Mouse (Mus musculus) liver, adult (tissue): ENCODE results near the gene Vmn2r84.
"Not testable (repeated sequence)": the region's sequence is repeated elsewhere in the genome, so short reads cannot be mapped to it uniquely, and the experiment has no call there.

Experiments
- GATA4 ChIP-seq: IDR thresholded peaks from 2 replicates; pipeline ENCODE4 v1.6.1; 2014; ENCODE audit warnings: mild to moderate bottlenecking, low read length; ENCODE audit not compliant: insufficient replicate concordance

Gene Vmn2r84

DNA sequence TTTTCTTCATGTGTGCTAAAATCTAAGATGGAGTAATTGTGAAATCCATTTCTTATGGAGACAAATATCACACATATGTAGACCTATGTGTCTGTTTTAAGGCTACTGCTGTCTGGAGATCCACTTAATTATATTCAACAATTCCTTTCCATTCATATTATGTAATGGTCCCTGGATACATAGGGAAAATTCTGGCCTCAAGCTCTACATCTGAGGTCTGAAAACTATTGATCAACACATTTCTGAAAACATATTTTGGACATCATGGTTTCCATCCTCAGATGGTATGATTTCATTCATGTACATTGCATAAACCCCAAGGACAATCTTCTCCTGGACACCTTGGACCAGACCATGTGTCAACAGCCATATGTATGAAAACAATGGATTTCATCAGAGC, at the start of gene Vmn2r84:
Gene Vmn2r84, minus strand, starts transcription at position 101 of the 400 bp plus-strand sequence.
- TF ChIP-seq GATA4 = no peak

DNA sequence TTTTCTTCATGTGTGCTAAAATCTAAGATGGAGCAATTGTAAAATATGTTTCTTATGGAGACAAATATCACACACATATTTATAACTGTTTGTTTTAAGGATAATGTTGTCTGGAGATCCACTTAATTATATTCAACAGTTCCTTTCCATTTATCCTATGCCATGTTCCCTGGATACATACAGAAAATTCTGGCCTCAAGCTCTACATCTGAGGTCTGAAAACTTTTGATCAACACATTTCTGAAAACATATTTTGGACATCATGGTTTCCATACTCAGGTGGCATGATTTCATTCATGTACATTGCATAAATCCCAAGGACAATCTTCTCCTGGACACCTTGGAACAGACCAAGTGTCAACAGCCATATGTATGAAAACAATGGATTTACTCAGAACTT, 35.5 kb upstream of the Vmn2r84 start, which contains the start of gene Vmn2r85:
Gene Vmn2r85, minus strand, starts transcription at position 101 of the 400 bp plus-strand sequence.
- TF ChIP-seq GATA4 = not testable (repeated sequence)

DNA sequence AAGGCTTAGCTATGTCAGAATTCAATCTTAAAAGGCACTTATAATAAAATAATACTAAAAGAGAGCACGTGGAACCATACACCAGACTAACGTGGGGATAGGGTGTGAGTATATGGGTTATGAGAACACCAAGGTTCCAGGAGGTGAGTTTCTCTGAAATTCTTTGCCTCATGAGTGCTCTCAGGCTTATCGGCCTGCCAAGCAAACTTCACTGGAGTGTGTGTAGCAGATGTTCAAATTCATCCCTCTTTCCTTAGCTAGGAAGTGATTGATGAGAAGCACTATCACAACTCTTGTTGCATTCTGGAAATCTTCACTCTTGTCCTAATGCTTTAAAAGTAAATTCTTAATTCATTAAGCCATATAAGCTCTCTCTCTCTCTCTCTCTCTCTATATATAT, 26.3 kb upstream of the Vmn2r84 start:
- no peak for TF ChIP-seq GATA4

DNA sequence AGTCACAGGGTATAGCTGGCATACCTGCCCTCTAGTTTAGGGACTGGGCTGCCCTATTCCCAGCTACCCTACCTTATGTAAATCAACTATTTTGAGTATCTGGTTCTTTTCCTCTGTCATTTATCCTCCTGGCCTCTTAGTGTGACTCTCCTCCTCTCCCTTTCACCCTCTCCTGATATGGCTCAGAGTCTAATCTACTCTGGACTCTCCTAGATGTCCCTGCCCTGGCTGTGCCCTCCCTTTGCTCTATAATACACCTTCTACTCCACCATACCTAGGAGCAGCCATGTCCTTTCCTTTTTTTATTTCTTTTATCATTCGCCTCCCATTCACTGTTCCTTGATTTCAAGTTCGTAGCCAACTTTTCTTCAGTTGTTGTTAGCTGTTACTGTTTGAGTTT, 19.0 kb downstream of the Vmn2r84 start:
- TF ChIP-seq GATA4 = no peak

DNA sequence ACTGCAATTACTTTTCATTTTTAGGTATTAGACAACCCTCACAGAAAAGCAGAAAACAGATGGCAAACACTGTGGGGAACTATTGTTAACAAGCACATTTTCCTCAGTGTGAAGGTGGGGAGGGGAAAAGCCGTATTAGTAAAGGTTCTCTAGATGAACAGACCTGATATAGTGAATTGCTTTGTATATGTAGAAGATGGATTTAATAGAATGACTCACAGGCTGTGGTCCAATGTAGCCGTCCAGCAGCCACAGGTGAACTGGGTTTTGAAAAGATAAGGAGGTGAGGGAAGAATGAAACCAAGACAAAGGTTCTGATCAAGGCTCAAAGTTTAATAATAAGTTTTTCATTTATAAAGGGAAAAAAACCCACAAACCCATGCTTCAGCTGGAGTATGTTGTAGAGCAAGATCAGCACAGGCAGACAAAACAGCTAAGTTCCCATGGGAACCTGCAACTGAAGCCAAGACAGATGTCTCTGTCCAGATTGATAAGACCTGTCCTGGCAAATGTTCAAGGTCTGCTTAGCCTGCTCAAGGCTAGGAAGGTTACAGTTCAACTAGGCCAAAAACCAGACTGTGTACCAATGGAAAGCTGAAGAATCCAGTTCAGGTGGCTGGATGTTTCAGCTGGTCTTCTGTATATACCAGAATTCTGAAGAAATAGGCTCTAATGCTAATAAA, 21.5 kb downstream of the Vmn2r84 start:
- peak; percentile 47; the same call in 1 of the 2 replicates for TF ChIP-seq GATA4

DNA sequence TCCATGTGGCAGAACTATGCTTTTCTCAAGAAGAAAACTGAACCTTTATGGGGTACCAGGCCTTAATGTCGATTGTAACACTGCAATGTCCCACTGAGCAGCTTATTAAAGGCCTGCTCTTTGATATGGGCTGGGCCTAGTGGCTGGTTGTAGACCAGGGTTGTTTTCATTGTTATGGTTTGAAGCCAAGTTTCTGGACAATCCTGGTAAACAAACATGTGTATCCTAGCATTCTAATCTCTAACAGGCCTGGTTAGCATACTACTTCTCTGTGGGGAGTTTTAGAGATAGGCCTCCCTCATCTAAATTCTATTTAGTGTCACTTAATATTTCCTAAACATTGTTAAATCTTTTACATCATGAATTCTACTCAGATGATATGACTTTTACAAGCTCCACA, 22.5 kb downstream of the Vmn2r84 start:
- no peak for TF ChIP-seq GATA4

DNA sequence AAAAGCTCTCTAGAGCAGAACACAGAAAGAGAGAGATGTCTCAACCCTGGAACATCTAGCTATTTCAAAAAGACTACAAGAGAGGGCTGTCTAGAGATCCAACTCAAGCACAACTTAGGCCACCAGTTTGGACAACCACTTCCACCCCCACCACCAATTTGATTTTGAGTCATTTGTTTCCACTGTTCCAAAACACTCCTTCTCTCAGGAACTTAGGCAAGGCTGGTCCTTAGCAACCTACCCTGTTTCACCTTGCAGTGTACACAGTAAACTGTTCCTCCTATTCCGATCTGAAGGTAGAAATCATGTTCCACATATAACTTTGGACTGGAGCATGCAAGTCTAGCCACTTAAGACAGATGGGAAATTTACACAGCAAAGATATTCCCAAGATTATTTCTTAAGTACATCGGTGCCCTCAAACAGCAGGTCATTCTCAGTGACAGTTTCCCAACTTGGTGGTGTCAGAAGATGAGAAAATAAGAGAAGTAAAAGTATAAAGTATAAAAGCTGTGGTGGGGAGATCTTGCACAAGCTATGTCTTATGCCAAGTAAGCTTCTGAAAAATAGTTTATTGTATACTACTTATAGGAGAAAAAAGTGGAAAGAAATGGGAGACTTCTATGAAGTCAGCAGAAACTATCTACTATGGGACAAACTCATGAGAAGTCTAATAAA, 24.0 kb downstream of the Vmn2r84 start:
- no peak for TF ChIP-seq GATA4

DNA sequence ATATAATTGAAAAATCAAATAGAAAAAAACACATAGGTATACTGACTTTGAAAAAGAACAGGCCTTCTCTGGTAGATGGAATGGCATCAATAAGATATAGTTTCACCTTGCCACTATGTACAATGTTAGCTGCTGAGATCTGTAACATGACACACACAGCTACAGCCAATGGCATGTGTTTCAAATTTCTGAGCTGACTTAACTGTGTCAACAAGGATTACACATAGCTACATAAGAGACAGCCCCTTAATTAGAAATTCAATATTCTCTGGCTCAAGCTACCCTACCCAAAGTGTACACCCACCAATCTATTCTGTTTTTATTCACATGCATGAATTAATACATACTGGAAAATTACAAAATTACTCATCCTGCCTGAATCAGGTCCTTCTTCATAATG, 25.7 kb downstream of the Vmn2r84 start:
- TF ChIP-seq GATA4 = no peak

DNA sequence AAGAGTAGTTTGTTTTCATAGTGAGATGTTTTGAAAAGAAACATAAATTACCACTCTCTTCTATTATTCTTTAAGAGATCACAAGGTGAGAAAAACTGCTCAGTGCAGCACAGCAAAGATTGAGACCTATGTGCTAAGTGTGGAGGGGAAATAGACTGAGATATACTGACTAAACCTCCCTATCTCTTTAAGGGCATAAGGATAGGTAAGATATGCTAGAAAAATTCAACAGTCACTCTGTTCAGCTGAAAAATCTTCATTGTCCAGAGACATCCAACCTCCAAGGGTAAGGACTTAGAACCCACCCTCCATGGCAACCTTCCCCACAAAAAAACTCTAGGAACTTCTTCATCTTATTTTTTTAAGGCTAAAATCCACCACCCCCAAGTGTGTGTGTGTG, 29.4 kb downstream of the Vmn2r84 start:
- TF ChIP-seq GATA4 = no peak

DNA sequence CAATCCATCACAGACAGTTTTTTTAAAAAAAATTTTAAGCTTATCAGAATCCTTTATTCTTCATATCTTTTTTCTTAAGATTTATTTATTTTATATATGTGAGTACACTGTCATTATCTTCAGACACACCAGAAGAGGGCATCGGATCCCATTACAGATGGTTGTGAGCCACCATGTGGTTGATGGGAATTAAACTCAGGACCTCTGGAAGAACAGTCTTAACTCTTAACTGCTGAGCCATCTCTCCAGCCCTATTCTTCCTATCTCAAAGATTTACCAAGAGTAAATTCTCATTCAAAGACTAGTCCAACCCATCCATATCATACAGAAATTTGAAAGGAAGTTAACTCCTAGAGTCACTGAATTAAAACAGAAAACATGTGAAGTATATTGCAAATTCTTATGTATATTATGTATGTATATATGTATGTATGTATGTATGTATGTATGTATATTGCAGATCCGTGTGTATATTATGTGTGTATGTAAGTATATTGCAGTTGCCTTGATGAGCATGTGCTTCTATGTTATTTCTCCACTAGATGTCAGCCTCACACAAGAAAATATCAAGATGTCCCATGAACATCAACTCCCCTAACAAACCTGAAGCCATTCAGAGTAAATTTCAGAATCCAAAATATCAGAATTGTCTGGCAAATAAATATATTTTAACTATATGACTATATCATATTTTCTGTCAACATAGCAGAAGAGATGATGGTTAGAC, 30.5 kb downstream of the Vmn2r84 start:
- TF ChIP-seq GATA4 = no peak

DNA sequence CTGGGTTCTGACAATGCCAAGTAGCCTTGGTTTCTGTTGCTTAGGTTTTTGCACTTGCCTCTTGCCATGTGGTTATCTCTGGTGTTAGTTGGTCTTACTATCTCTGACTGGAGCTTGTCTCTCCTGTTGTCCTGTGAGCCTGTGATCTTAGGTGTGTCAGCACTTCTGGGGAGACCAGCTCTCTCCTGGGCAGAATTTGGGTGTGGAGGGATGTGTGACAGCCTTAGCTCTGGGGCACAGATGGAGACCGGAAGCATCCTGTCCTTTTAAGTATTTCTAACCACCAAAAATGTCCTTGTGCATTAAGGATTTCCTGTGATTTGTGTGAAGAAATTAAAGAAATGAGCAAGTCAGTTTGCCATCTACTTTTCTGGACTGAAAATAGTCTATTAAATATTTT, 50.1 kb downstream of the Vmn2r84 start:
- no peak for TF ChIP-seq GATA4

DNA sequence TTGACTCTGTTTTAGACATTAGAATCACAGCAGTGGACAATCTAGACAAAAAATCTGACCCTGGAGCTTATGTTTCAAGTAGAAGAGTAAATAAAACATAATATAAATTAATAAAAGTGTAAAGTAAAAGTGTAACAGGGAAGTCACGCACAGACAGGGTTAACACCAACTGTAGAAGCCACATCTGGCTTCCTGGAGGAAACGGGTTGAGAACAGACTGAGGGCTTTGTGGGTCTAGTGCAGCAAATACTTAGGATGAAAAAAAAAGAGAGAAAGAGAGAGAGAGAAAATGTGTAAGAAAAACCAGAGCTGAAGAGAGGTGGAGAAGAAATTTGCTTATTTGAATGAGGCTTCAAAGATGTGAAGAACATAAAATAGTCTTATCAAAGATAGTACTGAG, 56.6 kb downstream of the Vmn2r84 start:
- TF ChIP-seq GATA4 = no peak

DNA sequence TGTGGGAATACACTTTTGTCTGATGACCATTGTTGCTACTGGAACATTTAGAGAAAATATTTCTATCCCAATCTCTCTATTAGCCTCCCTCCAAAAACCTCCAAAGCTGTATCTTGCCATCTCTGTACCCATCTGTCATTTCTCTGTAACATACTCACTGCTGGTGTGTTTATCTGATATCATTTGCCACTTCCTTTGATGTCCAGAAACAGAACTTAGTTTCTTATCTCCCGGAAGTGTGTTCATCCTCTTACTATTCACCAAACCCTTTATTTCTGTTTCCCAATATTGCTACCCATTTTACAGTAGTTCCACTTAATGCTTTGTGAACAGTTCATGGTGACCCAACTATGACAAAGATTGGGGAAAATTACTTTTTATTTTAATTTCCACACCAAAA, 57.7 kb downstream of the Vmn2r84 start:
- TF ChIP-seq GATA4 = no peak

DNA sequence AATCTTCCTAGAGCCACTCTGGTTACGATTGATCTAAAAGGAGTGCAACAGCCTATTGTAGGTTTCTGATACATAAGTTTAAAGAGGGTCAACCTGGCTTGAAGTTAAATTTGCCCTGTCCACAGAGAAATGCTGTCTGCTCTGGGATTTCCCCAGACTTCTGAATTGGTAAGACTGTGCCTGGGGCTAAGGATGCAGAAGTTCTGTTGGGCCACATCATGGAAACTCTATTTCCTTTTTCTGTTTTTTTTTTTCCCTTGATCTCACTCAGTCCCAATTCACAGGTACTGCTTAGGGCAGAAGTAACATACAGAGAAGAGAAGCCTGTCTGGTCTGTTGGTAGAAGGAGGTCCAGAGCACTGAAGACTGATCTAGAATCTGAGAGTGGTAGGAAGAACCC, 63.4 kb downstream of the Vmn2r84 start:
- TF ChIP-seq GATA4 = no peak
